Mouse (Mus musculus): Measurements from ENCODE around the gene Glrp1. TPM values are rescaled to one million over a fixed set of nuclear protein-coding genes. Genes with fewer than 3 reads are reported as not detected.

Glrp1 gene
- polyA plus RNA-seq, 1 experiment from 2014 or later = not detected

DNA sequence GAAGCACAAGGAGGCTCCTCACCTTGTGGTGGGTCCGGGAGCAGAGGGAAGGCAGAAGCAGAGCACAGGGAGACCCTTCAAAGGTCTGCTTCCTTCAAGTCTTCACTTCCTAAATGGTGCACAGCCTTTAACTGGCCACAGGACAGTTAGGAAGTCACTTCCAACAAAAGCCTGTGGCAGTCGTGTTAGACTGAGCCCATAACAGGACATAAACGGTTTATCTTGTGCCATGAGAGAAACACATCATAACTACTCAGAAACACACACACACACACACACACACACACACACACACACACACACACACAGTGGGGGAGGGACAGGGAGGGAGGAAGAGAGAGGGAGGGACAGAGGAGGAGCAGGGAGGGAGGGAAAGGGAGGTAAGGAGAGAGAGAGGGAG, 15.8 kb upstream of the Glrp1 start:
- ATAC-seq (ENCODE audit: insufficient number of reproducible peaks, low FRiP score, low TSS enrichment, low read depth) = no peak
- Histone ChIP-seq H3K9me3 (no peaks in the 10 kb centered on the region), H3K4me1 (no peaks in the 10 kb centered on the region), H3K36me3 (no peaks in the 10 kb centered on the region), H3K4me2 (no peak overlapping the region), H3K4me3 (no peak overlapping the region), H3K27me3 (no peaks in the 10 kb centered on the region), H3K9ac (no peak overlapping the region), H3K27ac (no peak overlapping the region)
- 48% methylated on average over 3 of the region's 3 CpGs for WGBS

GRCm38 (mm10) chr1:88521170-88521747, 11.4 kb upstream of the Glrp1 start:
- Histone ChIP-seq H3K4me1 (no peaks in the 10 kb centered on the region), H3K4me3 (no peak overlapping the region), H3K4me2 (no peak overlapping the region), H3K9ac (no peak overlapping the region), H3K9me3 (no peaks in the 10 kb centered on the region), H3K27ac (no peak overlapping the region), H3K27me3 (no peaks in the 10 kb centered on the region), H3K36me3 (no peaks in the 10 kb centered on the region)
- whole genome bisulfite sequencing = 78% methylated on average over 11 of the region's 11 CpGs
- ATAC-seq (ENCODE audit: insufficient number of reproducible peaks, low FRiP score, low TSS enrichment, low read depth) = no peak

DNA sequence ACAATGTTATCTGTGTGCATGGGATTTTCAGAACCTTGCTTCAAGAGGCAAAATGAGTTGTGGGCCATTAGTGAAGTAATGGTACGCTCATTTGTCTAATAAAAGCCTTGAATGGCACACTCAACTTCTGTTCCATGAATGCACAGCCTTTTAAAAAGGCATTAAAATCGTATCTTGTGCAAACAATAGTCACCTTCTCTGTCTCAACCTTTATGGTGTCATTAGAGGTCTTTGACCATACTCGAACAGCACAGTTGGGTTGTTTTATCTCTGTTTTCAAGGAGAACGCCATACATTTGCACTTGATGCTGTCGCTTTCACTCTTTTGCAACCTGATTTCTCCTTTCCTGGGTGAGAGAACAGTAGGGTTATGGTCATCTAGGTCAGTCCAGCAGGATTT, 3.7 kb upstream of the Glrp1 start:
- no peak overlapping the region for H3K4me2 ChIP-seq

GRCm38 (mm10) chr1:88507886-88508285, 2.0 kb downstream of the Glrp1 start:
- no peaks in the 10 kb centered on the region for H3K27me3 ChIP-seq
- H3K4me3 ChIP-seq = no peak overlapping the region
- no peak overlapping the region for H3K27ac ChIP-seq
- no peaks in the 10 kb centered on the region for H3K4me1 ChIP-seq
- WGBS = 74% methylated on average over 8 of the region's 8 CpGs
- ATAC-seq (ENCODE audit: insufficient number of reproducible peaks, low FRiP score, low TSS enrichment, low read depth) = no peak
- no peak overlapping the region for H3K9ac ChIP-seq
- no peaks in the 10 kb centered on the region for H3K9me3 ChIP-seq
- H3K36me3 ChIP-seq = no peaks in the 10 kb centered on the region
- no peak overlapping the region for H3K4me2 ChIP-seq

More for the DNA sequence above, 3.7 kb upstream of the Glrp1 start:
- H3K36me3 ChIP-seq = no peaks in the 10 kb centered on the region
- H3K27ac ChIP-seq = no peak overlapping the region
- 64% methylated on average over 5 of the region's 5 CpGs for WGBS
- no peaks in the 10 kb centered on the region for H3K4me1 ChIP-seq
- H3K9ac ChIP-seq = no peak overlapping the region
- no peak for ATAC-seq (ENCODE audit: insufficient number of reproducible peaks, low FRiP score, low TSS enrichment, low read depth)
- no peaks in the 10 kb centered on the region for H3K27me3 ChIP-seq
- no peak overlapping the region for H3K4me3 ChIP-seq
- H3K9me3 ChIP-seq = no peaks in the 10 kb centered on the region

DNA sequence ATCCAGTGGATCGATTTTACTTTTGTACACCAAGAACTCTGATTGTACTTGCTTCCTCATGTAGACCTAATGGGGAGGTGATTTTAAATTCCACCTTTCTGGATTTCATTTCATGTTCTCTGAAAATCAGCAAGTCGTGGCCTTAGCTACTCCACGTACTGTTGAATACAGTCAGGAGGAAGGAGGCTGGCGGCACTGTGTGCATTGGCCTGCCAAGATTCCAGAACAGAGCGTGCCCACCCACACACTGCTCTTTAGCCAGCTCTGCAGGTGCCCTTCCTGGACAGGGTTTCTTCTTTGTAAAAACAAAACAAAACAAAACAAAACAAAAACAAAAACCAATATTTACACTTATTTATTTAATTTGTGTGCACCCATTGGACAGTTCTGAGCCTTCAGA, 2.7 kb downstream of the Glrp1 start:
- Histone ChIP-seq H3K4me2 (no peak overlapping the region), H3K27me3 (no peaks in the 10 kb centered on the region), H3K9ac (no peak overlapping the region), H3K4me1 (no peaks in the 10 kb centered on the region), H3K27ac (no peak overlapping the region), H3K4me3 (no peak overlapping the region), H3K9me3 (no peaks in the 10 kb centered on the region), H3K36me3 (no peaks in the 10 kb centered on the region)
- 66% methylated on average over 5 of the region's 5 CpGs for WGBS
- no peak for ATAC-seq (ENCODE audit: insufficient number of reproducible peaks, low FRiP score, low TSS enrichment, low read depth)

DNA sequence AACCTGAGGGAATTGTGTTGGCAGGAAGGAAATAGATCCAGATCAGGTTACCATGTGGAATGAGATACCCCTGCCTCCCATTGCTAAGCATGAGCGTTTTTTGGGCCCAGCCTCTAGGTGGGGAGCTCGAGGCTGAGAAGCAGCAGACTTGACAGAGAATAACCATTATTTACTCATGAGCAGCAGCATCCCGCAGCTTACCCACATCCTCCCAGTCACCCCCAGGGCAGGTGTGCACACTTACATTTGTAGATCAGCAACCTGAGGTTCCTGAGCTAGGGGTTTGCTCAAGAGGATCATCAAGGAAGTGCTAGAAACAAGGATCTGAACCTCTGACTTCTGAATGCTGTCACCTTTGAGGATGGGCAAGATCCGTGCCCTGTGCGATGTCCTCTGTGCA, 3.5 kb downstream of the Glrp1 start:
- no peaks in the 10 kb centered on the region for H3K9me3 ChIP-seq
- H3K36me3 ChIP-seq = no peaks in the 10 kb centered on the region
- no peak overlapping the region for H3K4me2 ChIP-seq
- H3K27me3 ChIP-seq = no peaks in the 10 kb centered on the region
- no peaks in the 10 kb centered on the region for H3K4me1 ChIP-seq
- no peak overlapping the region for H3K27ac ChIP-seq
- ATAC-seq (ENCODE audit: insufficient number of reproducible peaks, low FRiP score, low TSS enrichment, low read depth) = no peak
- no peak overlapping the region for H3K9ac ChIP-seq
- H3K4me3 ChIP-seq = no peak overlapping the region
- 72% methylated on average over 5 of the region's 5 CpGs for WGBS

DNA sequence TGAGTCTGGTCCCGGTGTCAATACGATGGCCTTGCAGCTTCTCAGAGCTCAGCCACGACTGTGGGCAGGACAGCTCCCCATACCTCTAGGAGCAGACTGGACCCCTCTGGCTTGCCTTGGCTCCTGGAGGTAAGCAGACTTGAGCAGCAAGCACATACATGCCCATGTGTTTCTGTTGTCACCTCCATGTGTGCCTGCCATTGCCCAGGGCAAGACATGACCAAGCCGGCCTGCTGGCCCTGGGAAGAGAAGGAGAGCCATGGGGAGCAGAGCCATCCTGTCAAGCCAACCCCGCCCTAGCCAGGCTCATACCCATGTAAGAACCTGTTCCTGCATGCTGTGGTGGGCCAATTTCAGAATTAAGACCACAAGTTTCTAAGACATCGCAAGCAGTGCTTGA, 4.2 kb downstream of the Glrp1 start:
- no peaks in the 10 kb centered on the region for H3K27me3 ChIP-seq
- H3K27ac ChIP-seq = no peak overlapping the region
- ATAC-seq (ENCODE audit: insufficient number of reproducible peaks, low FRiP score, low TSS enrichment, low read depth) = no peak
- no peaks in the 10 kb centered on the region for H3K9me3 ChIP-seq
- no peak overlapping the region for H3K4me3 ChIP-seq
- H3K4me1 ChIP-seq = no peaks in the 10 kb centered on the region
- 72% methylated on average over 6 of the region's 6 CpGs for WGBS
- no peak overlapping the region for H3K4me2 ChIP-seq
- H3K9ac ChIP-seq = no peak overlapping the region
- no peaks in the 10 kb centered on the region for H3K36me3 ChIP-seq

DNA sequence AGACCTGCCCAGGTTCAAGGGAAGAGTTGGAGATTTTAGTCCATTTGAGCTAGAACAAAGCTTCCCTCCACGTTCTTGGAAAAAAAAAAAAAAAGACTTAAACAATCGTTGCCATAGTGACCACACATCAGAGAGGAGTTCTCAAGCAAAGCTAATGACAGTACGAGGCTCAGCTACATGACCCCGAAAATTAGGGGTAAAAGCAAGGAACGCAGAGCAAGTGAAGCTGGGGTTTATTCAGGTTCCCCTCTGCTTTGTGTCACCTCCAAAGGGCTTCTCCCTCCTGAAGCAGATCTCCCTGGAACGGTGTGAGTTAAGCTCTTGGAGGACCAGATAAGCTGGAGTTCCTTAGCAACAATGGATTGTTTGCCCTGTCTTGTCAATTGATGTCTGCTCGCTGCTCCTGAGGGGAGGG, 5.3 kb downstream of the Glrp1 start:
- Histone ChIP-seq H3K4me1 (no peaks in the 10 kb centered on the region), H3K9ac (no peak overlapping the region), H3K4me3 (no peak overlapping the region), H3K4me2 (no peak overlapping the region), H3K27ac (no peak overlapping the region), H3K27me3 (no peaks in the 10 kb centered on the region), H3K9me3 (no peaks in the 10 kb centered on the region), H3K36me3 (no peaks in the 10 kb centered on the region)
- 29% methylated on average over 7 of the region's 7 CpGs for WGBS
- ATAC-seq (ENCODE audit: insufficient number of reproducible peaks, low FRiP score, low TSS enrichment, low read depth) = no peak

DNA sequence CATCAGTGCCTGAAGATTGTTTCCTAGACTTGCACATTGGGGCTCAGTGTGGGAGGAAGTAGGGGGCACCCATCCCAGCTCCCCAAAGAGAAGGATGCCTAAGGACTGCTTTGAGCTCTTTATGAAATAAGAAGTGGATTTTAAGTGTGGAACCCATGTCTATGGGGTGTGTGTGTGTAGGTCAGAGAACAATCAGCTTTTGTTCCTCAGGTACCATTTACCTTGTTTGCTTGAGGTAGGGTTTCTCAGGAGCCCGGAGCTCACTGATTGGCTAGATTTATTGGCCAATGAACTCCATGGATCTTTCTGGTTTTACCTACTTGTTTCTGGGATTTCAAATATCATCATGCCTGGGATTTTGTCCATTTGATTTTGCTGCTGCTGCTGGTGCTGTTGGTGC, 7.0 kb downstream of the Glrp1 start:
- WGBS = 75% methylated on average over 1 of the region's 1 CpGs
- no peaks in the 10 kb centered on the region for H3K27me3 ChIP-seq
- no peak for ATAC-seq (ENCODE audit: insufficient number of reproducible peaks, low FRiP score, low TSS enrichment, low read depth)
- no peak overlapping the region for H3K4me3 ChIP-seq
- no peaks in the 10 kb centered on the region for H3K9me3 ChIP-seq
- H3K9ac ChIP-seq = no peak overlapping the region
- H3K36me3 ChIP-seq = no peaks in the 10 kb centered on the region
- no peak overlapping the region for H3K27ac ChIP-seq
- H3K4me2 ChIP-seq = no peak overlapping the region
- H3K4me1 ChIP-seq = no peaks in the 10 kb centered on the region

GRCm38 (mm10) chr1:88499230-88499737, 10.6 kb downstream of the Glrp1 start:
- H3K9me3 ChIP-seq = no peaks in the 10 kb centered on the region
- ATAC-seq (ENCODE audit: insufficient number of reproducible peaks, low FRiP score, low TSS enrichment, low read depth) = no peak
- no peaks in the 10 kb centered on the region for H3K27me3 ChIP-seq
- H3K36me3 ChIP-seq = no peaks in the 10 kb centered on the region
- no peak overlapping the region for H3K4me2 ChIP-seq
- no peak overlapping the region for H3K4me3 ChIP-seq
- H3K9ac ChIP-seq = no peak overlapping the region
- no peaks in the 10 kb centered on the region for H3K4me1 ChIP-seq
- H3K27ac ChIP-seq = no peak overlapping the region
- 66% methylated on average over 11 of the region's 11 CpGs for WGBS

- H3K9ac ChIP-seq = no peak overlapping the region
- H3K4me1 ChIP-seq = no peaks in the 10 kb centered on the region
- H3K27me3 ChIP-seq = no peaks in the 10 kb centered on the region
- H3K4me2 ChIP-seq = no peak overlapping the region
- ATAC-seq (ENCODE audit: insufficient number of reproducible peaks, low FRiP score, low TSS enrichment, low read depth) = no peak
- H3K27ac ChIP-seq = no peak overlapping the region
- WGBS = 69% methylated on average over 3 of the region's 3 CpGs
- H3K9me3 ChIP-seq = no peaks in the 10 kb centered on the region
- no peak overlapping the region for H3K4me3 ChIP-seq
- no peaks in the 10 kb centered on the region for H3K36me3 ChIP-seq
These were observed 12.5 kb downstream of the Glrp1 start for GRCm38 (mm10) chr1:88497407-88497806.

DNA sequence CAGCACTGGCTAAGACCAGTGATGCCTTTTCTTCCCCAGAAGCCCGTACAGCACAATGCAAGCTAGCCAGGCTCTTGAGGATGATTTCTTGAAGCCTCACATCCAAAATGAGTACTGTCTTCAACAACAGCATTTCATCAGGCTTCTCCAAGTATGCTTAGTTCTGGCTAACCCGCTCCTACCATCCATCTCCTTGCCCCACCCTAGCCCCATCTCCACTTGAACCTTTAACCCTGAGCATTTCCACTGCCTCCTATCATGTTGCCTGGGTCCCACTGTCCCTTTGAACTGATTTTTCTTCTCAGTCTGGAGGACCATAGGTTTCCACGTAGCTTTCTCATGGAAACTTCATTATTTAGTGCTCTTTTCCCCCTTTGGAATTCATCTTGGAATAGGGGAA, 17.5 kb downstream of the Glrp1 start:
- H3K4me3 ChIP-seq = no peak overlapping the region
- H3K9ac ChIP-seq = no peak overlapping the region
- H3K27ac ChIP-seq = no peak overlapping the region
- no peak for ATAC-seq (ENCODE audit: insufficient number of reproducible peaks, low FRiP score, low TSS enrichment, low read depth)
- H3K27me3 ChIP-seq = no peaks in the 10 kb centered on the region
- H3K4me2 ChIP-seq = no peak overlapping the region
- H3K36me3 ChIP-seq = no peaks in the 10 kb centered on the region
- WGBS = 73% methylated on average over 3 of the region's 3 CpGs
- no peaks in the 10 kb centered on the region for H3K9me3 ChIP-seq
- peaks cover 11% of the 10 kb centered on the region for H3K4me1 ChIP-seq

Data from limb, embryonic 15.5 days (tissue).